Mouse (Mus musculus) CH12.LX (cell line): ENCODE measurements around the gene Cd3e. TPM values are rescaled to one million over a fixed set of nuclear protein-coding genes. Genes with fewer than 3 reads are reported as not detected.
A peak's percentile ranks its signal among the peaks of the same experiment; 100 is the strongest.

Experiments used
- DNase-seq: peaks from one replicate; pipeline ENCODE4 v3.0.0-alpha.2; 2013; ENCODE audit errors: extremely low read depth
- H3K27ac ChIP-seq: 2 replicates; pipeline ENCODE4 v1.5.1; 2012; ENCODE audit warnings: low read depth, mild to moderate bottlenecking, control low read depth, moderate library complexity; ENCODE audit not compliant: insufficient read depth
- H3K27me3 ChIP-seq: replicated peaks from 2 replicates; pipeline ENCODE3; 2012; ENCODE audit warnings: inconsistent platforms
- H3K36me3 ChIP-seq, 2 experiments: replicated peaks in 1 of 2; 2 replicates each; pipeline versions ENCODE3 to v1.6.1; 2012; ENCODE audit warnings: inconsistent platforms in 1 of 2, low read length in 1 of 2, mild to moderate bottlenecking in 1 of 2, mixed read lengths in 1 of 2, moderate library complexity in 1 of 2; ENCODE audit not compliant: control insufficient read depth in 1 of 2, insufficient read depth in 1 of 2
- H3K4me1 ChIP-seq, 2 experiments: 2 replicates each; pipeline ENCODE4 v1.6.1; 2012; ENCODE audit warnings: inconsistent platforms in 1 of 2, moderate library complexity in 1 of 2; ENCODE audit not compliant: insufficient read depth in 2 of 2, control insufficient read depth in 1 of 2
- H3K4me2 ChIP-seq: 2 replicates; pipeline ENCODE4 v1.6.1; 2012; ENCODE audit warnings: low read depth, mild to moderate bottlenecking, control low read depth; ENCODE audit not compliant: poor library complexity, insufficient read depth, severe bottlenecking
- H3K4me3 ChIP-seq, 3 experiments: fragments of 150-350 bp in 1 of 3; sonication (generic) in 1 of 3; replicated peaks in 1 of 3; 2 replicates each; pipeline versions ENCODE3 to v1.5.1; 2011 to 2012; ENCODE audit warnings: low read depth in 2 of 3, low read length in 2 of 3, mild to moderate bottlenecking in 2 of 3, moderate library complexity in 2 of 3, control low read depth in 1 of 3, improper control_type of control experiment in 1 of 3, inconsistent platforms in 1 of 3, mixed read lengths in 1 of 3; ENCODE audit not compliant: poor library complexity in 1 of 3
- H3K79me2 ChIP-seq: replicated peaks from 2 replicates; pipeline ENCODE4 v1.6.1; 2012; ENCODE audit warnings: mild to moderate bottlenecking, moderate library complexity; ENCODE audit not compliant: control insufficient read depth, poor library complexity, insufficient read depth, severe bottlenecking; ENCODE audit errors: extremely low read depth
- H3K9ac ChIP-seq: 2 replicates; pipeline ENCODE4 v1.6.1; 2012; ENCODE audit warnings: low read depth, mild to moderate bottlenecking, control low read depth, moderate library complexity; ENCODE audit not compliant: insufficient read depth
- H3K9me3 ChIP-seq: replicated peaks from 2 replicates; pipeline ENCODE3; 2012; ENCODE audit warnings: low read length, inconsistent platforms, mixed read lengths
- BHLHE40 ChIP-seq: IDR thresholded peaks from 2 replicates; pipeline ENCODE4 v1.6.1; 2011; ENCODE audit warnings: mild to moderate bottlenecking, low read depth, low read length, improper control_type of control experiment
- CHD1 ChIP-seq: IDR thresholded peaks from 2 replicates; pipeline ENCODE4 v1.6.1; 2012; ENCODE audit warnings: low read depth, low read length, improper control_type of control experiment, inconsistent platforms
- CTCF ChIP-seq, 2 experiments: IDR thresholded peaks in 1 of 2; conservative IDR thresholded peaks in 1 of 2; 2 replicates each; pipeline ENCODE4 v1.5.1; 2011 to 2012; ENCODE audit warnings: low read depth in 2 of 2, low read length in 2 of 2, improper control_type of control experiment in 1 of 2, inconsistent platforms in 1 of 2, mild to moderate bottlenecking in 1 of 2, moderate library complexity in 1 of 2
- EP300 ChIP-seq: IDR thresholded peaks from 2 replicates; pipeline ENCODE4 v1.6.1; 2011; ENCODE audit warnings: low read length, improper control_type of control experiment
- ETS1 ChIP-seq: conservative IDR thresholded peaks from 2 replicates; pipeline ENCODE4 v1.6.1; 2012; ENCODE audit warnings: low read depth, mild to moderate bottlenecking, inconsistent platforms, low read length, improper control_type of control experiment, moderate library complexity
- GABPA ChIP-seq: IDR thresholded peaks from 2 replicates; pipeline ENCODE4 v1.6.1; 2012; ENCODE audit warnings: low read depth, low read length, improper control_type of control experiment, inconsistent platforms; ENCODE audit not compliant: insufficient replicate concordance
- IRF4 ChIP-seq: IDR thresholded peaks from 2 replicates; pipeline ENCODE4 v1.6.1; 2014; ENCODE audit warnings: low read depth, mild to moderate bottlenecking, inconsistent platforms, low read length, improper control_type of control experiment
- JUN ChIP-seq: IDR thresholded peaks from 2 replicates; pipeline ENCODE4 v1.6.1; 2011; ENCODE audit warnings: low read depth, mild to moderate bottlenecking, low read length, improper control_type of control experiment, moderate library complexity; ENCODE audit not compliant: insufficient read depth
- JUND ChIP-seq: conservative IDR thresholded peaks from 2 replicates; pipeline ENCODE4 v1.6.1; 2011; ENCODE audit warnings: low read depth, low read length, improper control_type of control experiment
- KAT2A ChIP-seq: IDR thresholded peaks from 2 replicates; pipeline ENCODE4 v1.6.1; 2012; ENCODE audit warnings: low read length, improper control_type of control experiment, inconsistent platforms; ENCODE audit not compliant: insufficient replicate concordance
- MAX ChIP-seq: IDR thresholded peaks from 2 replicates; pipeline ENCODE4 v1.6.1; 2011; ENCODE audit warnings: low read length, improper control_type of control experiment
- MEF2A ChIP-seq: IDR thresholded peaks from 2 replicates; pipeline ENCODE4 v1.6.1; 2014; ENCODE audit warnings: low read depth, mild to moderate bottlenecking, inconsistent platforms, low read length, improper control_type of control experiment, borderline replicate concordance
- MXI1 ChIP-seq: IDR thresholded peaks from 2 replicates; pipeline ENCODE4 v1.6.1; 2011; ENCODE audit warnings: mild to moderate bottlenecking, low read depth, low read length, improper control_type of control experiment
- NELFE ChIP-seq: IDR thresholded peaks from 2 replicates; pipeline ENCODE4 v1.6.1; 2011; ENCODE audit warnings: low read depth, low read length, improper control_type of control experiment
- POLR2AphosphoS2 ChIP-seq: IDR thresholded peaks from 2 replicates; pipeline ENCODE4 v1.6.1; 2011; ENCODE audit warnings: low read depth, low read length, improper control_type of control experiment
- RAD21 ChIP-seq: IDR thresholded peaks from 2 replicates; pipeline ENCODE4 v1.6.1; 2011; ENCODE audit warnings: low read depth, mild to moderate bottlenecking, low read length, improper control_type of control experiment, moderate library complexity
- RCOR1 ChIP-seq: conservative IDR thresholded peaks from 2 replicates; pipeline ENCODE4 v1.6.1; 2012; ENCODE audit warnings: low read depth, mild to moderate bottlenecking, inconsistent platforms, low read length, improper control_type of control experiment
- SMC3 ChIP-seq: IDR thresholded peaks from 2 replicates; pipeline ENCODE4 v1.6.1; 2011; ENCODE audit warnings: low read depth, low read length, improper control_type of control experiment
- TCF12 ChIP-seq: IDR thresholded peaks from 2 replicates; pipeline ENCODE4 v1.6.1; 2014; ENCODE audit warnings: low read depth, mild to moderate bottlenecking, inconsistent platforms, low read length, improper control_type of control experiment
- ZC3H11A ChIP-seq: IDR thresholded peaks from 2 replicates; pipeline ENCODE4 v1.6.1; 2012; ENCODE audit warnings: low read depth, mild to moderate bottlenecking, inconsistent platforms, low read length, improper control_type of control experiment
- ZMIZ1 ChIP-seq: IDR thresholded peaks from 2 replicates; pipeline ENCODE4 v1.6.1; 2012; ENCODE audit warnings: low read depth, mild to moderate bottlenecking, inconsistent platforms, low read length, improper control_type of control experiment
- dilution Hi-C: fragments of 300-500 bp; cut with MboI; formaldehyde crosslinking; loops from 2 replicates; pipeline ENCODE4 v1.14.3; 2020; ENCODE audit warnings: low sequenced_read_pairs; ENCODE audit not compliant: extremely low pct_unique_long_range_greater_than_20kb, extremely low pct_ligation_motif_present
- in situ Hi-C: fragments of 300-500 bp; cut with MboI; formaldehyde crosslinking; loops from 3 replicates; pipeline ENCODE4 v1.14.3; 2019; ENCODE audit warnings: low sequenced_read_pairs, low pct_ligation_motif_present, low pct_unique_long_range_greater_than_20kb, mixed read lengths
- polyA plus RNA-seq: library from polyadenylated mRNA; unstranded; fragments of >175 nt; gene quantifications from 2 replicates; pipeline ENCODE4 v1.2.1, GENCODE M21; 2012; ENCODE audit warnings: low read depth; ENCODE audit not compliant: insufficient read length
- total RNA-seq, 2 experiments: library from RNA; depleted of rRNA; stranded (reverse); fragments of 300-350 nt in 1 of 2; fragments of >200 nt in 1 of 2; gene quantifications; 2 replicates each; pipeline ENCODE4 v1.2.3; 2012 to 2014

Gene Cd3e
- total and polyA plus RNA-seq, 3 experiments, result not detected

- dilution Hi-C loops, result no loop called here
- no peak for DNase-seq
- Histone ChIP-seq H3K4me1 (peaks cover 22 to 28% of the 10 kb centered on the region in 2 experiments), H3K9me3 (no peaks in the 10 kb centered on the region), H3K27ac (no peak overlapping the region), H3K4me2 (no peak overlapping the region), H3K36me3 (no peaks in the 10 kb centered on the region), H3K27me3 (peaks cover 2% of the 10 kb centered on the region), H3K9ac (no peak overlapping the region), H3K79me2 (no peaks in the 10 kb centered on the region), H3K4me3 (no peak overlapping the region)
- TF ChIP-seq RAD21 (no peak), MAX (0 out of 2 replicates have a peak, but pooled peaks have one; percentile 20), RCOR1 (peak; percentile 53; the same call in 1 of the 2 replicates), ETS1 (no peak; the same call in 1 of the 2 replicates), KAT2A (0 out of 2 replicates have a peak, but pooled peaks have one; percentile 21), POLR2AphosphoS2 (no peak), TCF12 (0 out of 2 replicates have a peak, but pooled peaks have one; percentile 17), MXI1 (0 out of 2 replicates have a peak, but pooled peaks have one; percentile 36), IRF4 (peak; percentile 75; the same call in 1 of the 2 replicates), JUN (peak; percentile 77), GABPA (no peak), MEF2A (peak; percentile 65; the same call in 1 of the 2 replicates), JUND (peak; percentile 80), EP300 (peak; percentile 71)
- in situ Hi-C loops, result loop anchor here (25.0 kb wide), 1 partner anchor 364 kb away; the partner anchor contains the start of gene Fxyd2
These were observed 14.2 kb upstream of the Cd3e start for GRCm38 (mm10) chr9:45023638-45024037.

GRCm38 (mm10) chr9:45022800-45023199, 13.4 kb upstream of the Cd3e start:
- peaks cover 13 to 20% of the 10 kb centered on the region in 2 experiments for H3K4me1 ChIP-seq
- TF ChIP-seq BHLHE40 (no peak), NELFE (peak; percentile 11; the same call in 1 of the 2 replicates), CHD1 (no peak), MAX (no peak), RAD21 (peak; percentile 100), TCF12 (no peak), MXI1 (no peak), ZMIZ1 (no peak), SMC3 (peak; percentile 99), ZC3H11A (peak; percentile 97), CTCF (conservative IDR thresholded peaks at IDR 0.05 in 1 of 2, IDR thresholded peaks at IDR 0.05 in 1 of 2; ENCODE audit: low read depth in 2 of 2, low read length in 2 of 2) (peak; percentile 82 to 99), IRF4 (peak; percentile 57; the same call in 1 of the 2 replicates)
- no peak overlapping the region for H3K27ac ChIP-seq
- dilution Hi-C loops (no loop called here), in situ Hi-C loops (loop anchor here (25.0 kb wide), 1 partner anchor 365 kb away; the partner anchor contains the start of gene Fxyd2)
- no peak overlapping the region for H3K4me2 ChIP-seq
- H3K4me3 ChIP-seq, result no peak overlapping the region
- no peaks in the 10 kb centered on the region for H3K9me3 ChIP-seq
- peaks cover 2% of the 10 kb centered on the region for H3K27me3 ChIP-seq
- DNase-seq, result peak; percentile 82
- H3K36me3 ChIP-seq, result no peaks in the 10 kb centered on the region
- no peak overlapping the region for H3K9ac ChIP-seq
- no peaks in the 10 kb centered on the region for H3K79me2 ChIP-seq
